Mouse (Mus musculus): ENCODE results near the gene Gm20441.

- no peak for TF ChIP-seq CTCF (IDR thresholded peaks at IDR 0.05)
- TF ChIP-seq POLR2A (IDR thresholded peaks at IDR 0.05; ENCODE audit: insufficient read depth, low read depth, low read length): no peak
Measured at GRCm38 (mm10) chr10:75824530-75824929, 43.8 kb upstream of the Gm20441 start.
